Comparison of ENCODE assay signal across 25 mouse cellular contexts in the genomic region with DNA sequence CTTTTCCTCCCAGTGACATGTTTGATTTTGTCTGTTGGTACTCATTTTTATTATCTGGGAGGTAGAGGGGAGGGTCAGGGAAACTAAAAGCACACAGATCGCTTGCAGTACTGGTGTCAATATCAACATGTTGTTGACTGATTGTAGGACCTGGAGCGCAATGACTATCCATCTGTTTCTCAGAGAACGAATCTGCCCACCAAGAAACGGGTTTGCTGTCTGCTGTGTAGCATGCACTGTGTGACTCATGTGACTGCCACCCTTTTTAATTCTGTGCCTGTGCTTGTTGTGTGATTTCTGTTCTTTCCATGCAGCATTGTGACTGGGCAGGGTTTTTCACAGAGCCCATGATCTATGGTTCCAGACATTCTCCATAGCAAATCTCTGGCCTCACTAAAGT.
DNase-seq lines count a peak whose midpoint lies in the region; ATAC-seq and TF ChIP-seq lines count a peak whose summit lies in the region.
"Had no signal": no experiment of that assay in that cellular context is flagged by ENCODE, and none has a peak within 500 bp of the region (broad histone marks: within the 10 kb centered on the region; RNA-seq: fewer than 3 reads in every experiment).

No protein-coding gene starts in this region.

- H3K4me1 ChIP-seq in forebrain, postnatal 0 days (ENCODE audit: insufficient read depth): 0 out of 2 replicates have a peak, but pooled peaks cover 3% of the 10 kb centered on the region
- H3K4me1 ChIP-seq in forebrain, embryonic 10.5 days: peaks cover 11% of the 10 kb centered on the region
- H3K4me1 ChIP-seq in midbrain, embryonic 12.5 days: peaks cover 20% of the 10 kb centered on the region
- peaks cover 19% of the 10 kb centered on the region for H3K4me1 ChIP-seq in midbrain, embryonic 10.5 days
- H3K4me1 ChIP-seq: lung, embryonic 15.5 days; stomach, embryonic 15.5 days had no signal

- H3K9ac ChIP-seq in forebrain, postnatal 0 days: no peak overlapping the region
- no peak overlapping the region for H3K9ac ChIP-seq in midbrain, embryonic 12.5 days (replicated peaks)
- H3K9ac ChIP-seq: hindbrain, embryonic 12.5 days; limb, embryonic 12.5 days; lung, embryonic 15.5 days; stomach, embryonic 15.5 days had no signal

- H3K4me2 ChIP-seq in forebrain, postnatal 0 days (ENCODE audit: low read depth): no peak overlapping the region
- H3K4me2 ChIP-seq in midbrain, embryonic 12.5 days (replicated peaks): no peak overlapping the region
- H3K4me2 ChIP-seq: heart, embryonic 11.5 days; hindbrain, embryonic 12.5 days; limb, embryonic 12.5 days; liver, embryonic 11.5 days; lung, embryonic 15.5 days; stomach, embryonic 15.5 days had no signal

- no peak for DNase-seq in forebrain, postnatal 0 days
- DNase-seq in forebrain, embryonic 10.5 days (ENCODE audit: extremely low spot score, low spot score): no peak
- DNase-seq in midbrain, embryonic 10.5 days (ENCODE audit: low spot score): no peak
- DNase-seq in layer of hippocampus, adult 8-10 months (ENCODE audit: low spot score in 2 of 2): peak; percentile 27 to 32
- DNase-seq in telencephalon, adult 2 months (ENCODE audit: low read depth, low spot score): peak; percentile 6
- no peak for DNase-seq in left cerebral cortex, adult 8-10 months (ENCODE audit: low spot score in 2 of 2)
- DNase-seq in heart, adult 11 months: no peak
- DNase-seq: cerebellum, adult 11 months; cerebellum, adult 9-10 months; cerebellum, postnatal 36 days; gastrocnemius, postnatal 14 days; heart, postnatal 36 days; kidney, adult 8-10 months; midbrain, embryonic 14.5 days; right cerebral cortex, postnatal 25 days; thymus, postnatal 14 days had no signal

- no peak overlapping the region for H3K4me3 ChIP-seq in forebrain, postnatal 0 days (ENCODE audit: low read depth, low read length)
- H3K4me3 ChIP-seq in forebrain, embryonic 10.5 days: no peak overlapping the region
- no peak overlapping the region for H3K4me3 ChIP-seq in midbrain, embryonic 12.5 days
- H3K4me3 ChIP-seq in midbrain, embryonic 10.5 days: no peak overlapping the region
- H3K4me3 ChIP-seq: hindbrain, embryonic 12.5 days; limb, embryonic 12.5 days; lung, embryonic 15.5 days; stomach, embryonic 15.5 days had no signal

- no peak overlapping the region for H3K27ac ChIP-seq in forebrain, postnatal 0 days (ENCODE audit: low read depth, low read length)
- no peak overlapping the region for H3K27ac ChIP-seq in forebrain, embryonic 10.5 days
- H3K27ac ChIP-seq in midbrain, embryonic 12.5 days (replicated peaks): 0 out of 2 replicates have a peak overlapping the region, but pooled peaks have one; percentile 25
- H3K27ac ChIP-seq in midbrain, embryonic 10.5 days (replicated peaks): no peak overlapping the region; the same call in 1 of the 2 replicates
- H3K27ac ChIP-seq: hindbrain, embryonic 12.5 days; kidney, postnatal 0 days; limb, embryonic 12.5 days; lung, embryonic 15.5 days; stomach, embryonic 15.5 days had no signal

- TF ChIP-seq CTCF in forebrain, postnatal 0 days (IDR thresholded peaks at IDR 0.05; ENCODE audit: low read depth): no peak

- H3K36me3 ChIP-seq in forebrain, postnatal 0 days (ENCODE audit: insufficient read depth): no peaks in the 10 kb centered on the region
- H3K36me3 ChIP-seq in forebrain, embryonic 10.5 days (replicated peaks): no peaks in the 10 kb centered on the region
- H3K36me3 ChIP-seq in midbrain, embryonic 12.5 days: no peaks in the 10 kb centered on the region
- no peaks in the 10 kb centered on the region for H3K36me3 ChIP-seq in midbrain, embryonic 10.5 days
- H3K36me3 ChIP-seq: hindbrain, embryonic 12.5 days; lung, embryonic 15.5 days; stomach, embryonic 15.5 days had no signal

- peak; percentile 55; the same call in 1 of the 2 replicates for ATAC-seq in forebrain, postnatal 0 days
- no peak for ATAC-seq in midbrain, embryonic 12.5 days (ENCODE audit: low FRiP score, low read depth)
- ATAC-seq: intestine, embryonic 16.5 days had no signal

- H3K9me3 ChIP-seq in forebrain, postnatal 0 days (ENCODE audit: low read length): no peaks in the 10 kb centered on the region
- H3K9me3 ChIP-seq in forebrain, embryonic 10.5 days: no peaks in the 10 kb centered on the region
- H3K9me3 ChIP-seq in midbrain, embryonic 12.5 days: no peaks in the 10 kb centered on the region
- H3K9me3 ChIP-seq in midbrain, embryonic 10.5 days (replicated peaks): no peaks in the 10 kb centered on the region
- H3K9me3 ChIP-seq: hindbrain, embryonic 12.5 days; limb, embryonic 12.5 days; lung, embryonic 15.5 days; stomach, embryonic 15.5 days had no signal

- no peaks in the 10 kb centered on the region for H3K27me3 ChIP-seq in forebrain, postnatal 0 days (ENCODE audit: insufficient read depth, low read length)
- H3K27me3 ChIP-seq in forebrain, embryonic 10.5 days (ENCODE audit: poor library complexity, severe bottlenecking): no peaks in the 10 kb centered on the region
- H3K27me3 ChIP-seq in midbrain, embryonic 12.5 days: no peaks in the 10 kb centered on the region
- H3K27me3 ChIP-seq in midbrain, embryonic 10.5 days (ENCODE audit: low read depth, poor library complexity, severe bottlenecking): no peaks in the 10 kb centered on the region
- H3K27me3 ChIP-seq: hindbrain, embryonic 12.5 days; limb, embryonic 12.5 days; lung, embryonic 15.5 days; stomach, embryonic 15.5 days had no signal

- WGBS in forebrain, postnatal 0 days: 59% methylated on average over 4 of the region's 4 CpGs
- 92% methylated on average over 4 of the region's 4 CpGs for whole genome bisulfite sequencing in forebrain, embryonic 10.5 days
- WGBS in midbrain, embryonic 12.5 days: 79% methylated on average over 4 of the region's 4 CpGs
- 90% methylated on average over 4 of the region's 4 CpGs for WGBS in midbrain, embryonic 10.5 days

Comparison
In these comparisons a context has a peak if more than half of its experiments do, and no peak if none do; other contexts are left out.
1. DNase-seq: peak in layer of hippocampus, adult 8-10 months (2 of 2) and telencephalon, adult 2 months (single experiment); none in forebrain, postnatal 0 days (single experiment), forebrain, embryonic 10.5 days (single experiment), midbrain, embryonic 10.5 days (single experiment), left cerebral cortex, adult 8-10 months (0 of 2) and heart, adult 11 months (single experiment).